Mouse (Mus musculus) embryonic fibroblast, embryonic 13.5 days (primary cell): Measurements from ENCODE around the gene Ifi211.
"Not testable (repeated sequence)": the region's sequence is repeated elsewhere in the genome, so short reads cannot be mapped to it uniquely, and the experiment has no call there.

Experiments
- CTCF ChIP-seq: IDR thresholded peaks from 2 replicates; pipeline ENCODE4 v1.5.1; 2011; ENCODE audit warnings: mild to moderate bottlenecking, control low read depth, low read length, moderate library complexity, borderline replicate concordance; ENCODE audit not compliant: insufficient read depth
- POLR2A ChIP-seq: IDR thresholded peaks from 2 replicates; pipeline ENCODE4 v1.6.1; 2011; ENCODE audit warnings: low read depth, mild to moderate bottlenecking, control low read depth, low read length, moderate library complexity

GRCm38 (mm10) chr1:173852853-173853252 is 60.0 kb downstream of the Ifi211 start:
- not testable (repeated sequence) for TF ChIP-seq POLR2A, CTCF
